Mouse (Mus musculus) megakaryocyte, embryonic 14.5 days (primary cell): Measurements from ENCODE around the gene Tomm40l.

Experiments used
- FLI1 ChIP-seq: IDR thresholded peaks from 2 replicates; pipeline ENCODE4 v1.6.1; 2012; ENCODE audit warnings: low read length, inconsistent platforms, mixed read lengths
- GATA1 ChIP-seq: IDR thresholded peaks from 3 replicates; pipeline ENCODE4 v1.6.1; 2012; ENCODE audit warnings: mixed read lengths, low read length, inconsistent platforms, borderline replicate concordance

GRCm38 (mm10) chr1:171189046-171189445 is 33.3 kb downstream of the Tomm40l start:
- TF ChIP-seq FLI1 (no peak), GATA1 (no peak)
